Mouse (Mus musculus): Measurements from ENCODE around the gene Fcgr3.

The Fcgr3 gene

DNA sequence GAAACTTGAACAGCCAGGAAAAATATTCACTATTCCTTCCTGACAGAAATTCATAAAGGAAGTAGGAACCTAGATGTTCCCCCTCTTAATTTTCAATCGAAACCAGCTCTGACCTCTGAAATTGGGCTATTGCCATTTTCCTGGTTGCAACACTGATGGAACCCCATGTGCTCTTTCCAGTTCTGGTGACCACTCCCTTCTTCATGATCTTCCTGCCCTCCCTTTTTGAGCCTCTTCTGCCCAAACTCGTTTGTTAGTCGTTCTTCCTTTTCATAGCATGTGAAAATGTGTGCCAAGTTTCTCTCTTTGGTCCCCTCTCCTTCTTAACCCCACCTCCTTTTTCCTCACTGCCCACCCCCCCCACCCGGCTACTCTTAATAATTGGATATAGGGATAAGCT is 53.0 kb downstream of the Fcgr3 start:
- in situ Hi-C loops (cut with MboI, MseI): no loop called here

DNA sequence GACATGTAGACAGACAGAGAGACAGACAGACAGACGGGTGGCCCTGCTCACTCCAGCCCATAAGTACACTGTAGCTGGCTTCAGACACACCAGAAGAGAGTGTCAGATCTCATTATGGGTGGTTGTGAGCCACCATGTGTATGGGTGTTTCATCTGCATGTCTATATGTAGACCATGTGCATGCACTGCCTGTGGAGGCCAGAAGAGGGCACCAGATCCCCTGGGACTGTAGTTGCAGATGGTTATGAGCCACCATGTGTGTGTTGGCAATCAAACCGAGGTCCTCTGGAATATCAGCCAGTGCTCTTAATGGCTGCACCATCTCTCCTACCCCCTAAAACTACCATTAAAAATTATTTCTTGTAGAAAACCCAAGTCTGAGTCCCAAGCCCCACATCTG is 57.8 kb downstream of the Fcgr3 start:
- in situ Hi-C loops (cut with MboI, MseI): no loop called here

DNA sequence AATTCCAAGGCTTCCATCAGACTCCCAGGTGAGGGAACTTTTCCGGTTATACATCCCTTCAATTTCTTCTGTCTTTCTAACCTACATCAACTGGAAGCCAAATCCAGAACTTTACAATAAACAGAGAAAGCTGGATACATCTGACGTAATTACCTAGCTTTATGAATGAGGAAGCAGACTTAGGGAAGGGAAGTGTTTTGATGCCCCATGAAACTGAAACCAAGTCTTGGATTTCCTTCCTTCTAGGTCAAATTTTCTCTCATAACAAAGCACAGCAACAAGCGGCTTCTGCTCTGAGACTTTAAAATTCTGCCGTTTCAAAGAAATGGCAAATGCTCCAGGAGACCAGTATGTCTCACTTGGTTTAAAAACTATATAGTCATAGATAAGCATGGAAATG is 58.4 kb downstream of the Fcgr3 start:
- in situ Hi-C loops (cut with MboI, MseI): no loop called here

DNA sequence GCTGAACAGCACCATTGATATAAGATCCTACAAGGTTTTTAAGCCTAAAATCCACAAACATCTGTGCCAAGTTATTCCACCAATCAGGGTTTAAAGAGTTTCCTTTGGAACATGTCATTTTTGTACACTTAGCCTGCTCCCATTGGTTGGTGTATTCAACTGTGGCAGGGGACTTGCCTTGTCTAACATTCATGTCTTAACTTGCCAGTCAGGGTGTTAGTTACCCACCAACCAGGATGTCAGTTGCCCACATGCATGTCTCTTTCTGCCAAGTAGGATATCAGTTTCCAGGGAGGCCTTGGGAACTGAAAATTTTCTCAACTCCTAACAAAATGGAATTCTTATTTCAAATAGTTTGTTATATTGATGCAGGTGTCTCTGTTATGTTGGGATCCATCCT is 59.1 kb downstream of the Fcgr3 start:
- in situ Hi-C loops (cut with MboI, MseI): no loop called here

DNA sequence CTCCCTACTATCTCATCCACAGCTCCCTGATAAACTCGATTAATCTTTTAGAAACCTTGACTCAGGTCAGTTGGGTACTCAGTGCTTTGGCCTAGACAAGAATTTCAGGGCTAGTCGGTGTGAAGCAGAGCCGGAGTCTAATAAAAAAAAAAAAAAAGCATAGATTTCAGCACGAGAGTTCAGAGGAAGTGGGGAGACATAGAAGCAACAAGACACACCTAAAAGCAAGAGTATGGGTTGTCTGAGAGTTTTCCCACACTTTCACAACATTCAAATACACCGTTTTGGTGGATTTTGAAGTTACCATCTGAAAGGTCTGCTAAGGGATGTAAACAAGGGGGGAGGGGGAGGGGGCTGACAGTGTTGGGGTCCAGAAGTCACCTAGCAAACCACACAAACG is 59.7 kb downstream of the Fcgr3 start:
- in situ Hi-C loops (cut with MboI, MseI): no loop called here

All from T-helper 1 cell (primary cell).